Mouse (Mus musculus) G1E (cell line): ENCODE data around the gene Hoxa5. TPM values are rescaled to one million over a fixed set of nuclear protein-coding genes. Genes with fewer than 3 reads are reported as not detected.

Experiments used
- ATAC-seq: 2 replicates; pipeline ENCODE4 v1.8.0; 2016; ENCODE audit warnings: mild to moderate bottlenecking; ENCODE audit not compliant: insufficient number of reproducible peaks, poor library complexity, low FRiP score, severe bottlenecking; ENCODE audit errors: extremely low read depth
- DNase-seq: peaks from one replicate; pipeline ENCODE4 v3.0.0; 2012; ENCODE audit warnings: low spot score
- H3K27me3 ChIP-seq: 2 replicates; pipeline ENCODE4 v1.6.1; 2012; ENCODE audit warnings: mild to moderate bottlenecking, low read length, inconsistent platforms; ENCODE audit not compliant: insufficient read depth
- H3K36me3 ChIP-seq: replicated peaks from 2 replicates; pipeline ENCODE3; 2012; ENCODE audit warnings: mild to moderate bottlenecking, inconsistent platforms
- H3K4me1 ChIP-seq: 2 replicates; pipeline ENCODE4 v1.6.1; 2012; ENCODE audit warnings: low read depth, low read length, inconsistent platforms, mixed read lengths; ENCODE audit not compliant: insufficient read depth
- H3K4me3 ChIP-seq: 2 replicates; pipeline ENCODE4 v1.5.1; 2012; ENCODE audit warnings: low read depth, mild to moderate bottlenecking, inconsistent platforms, low read length, moderate library complexity, mixed read lengths
- H3K9me3 ChIP-seq: replicated peaks from 2 replicates; pipeline ENCODE4 v1.6.1; 2012; ENCODE audit warnings: inconsistent platforms
- CTCF ChIP-seq: IDR thresholded peaks from 2 replicates; pipeline ENCODE4 v1.5.1; 2012; ENCODE audit warnings: low read depth, low read length, inconsistent platforms, mixed read lengths
- GATA1 ChIP-seq: IDR thresholded peaks from 2 replicates; pipeline ENCODE4 v1.6.1; 2012; ENCODE audit warnings: borderline replicate concordance, low read length, inconsistent platforms, mixed read lengths
- GATA2 ChIP-seq: IDR thresholded peaks from 2 replicates; pipeline ENCODE4 v1.6.1; 2012; ENCODE audit warnings: low read depth, low read length, inconsistent platforms, borderline replicate concordance
- POLR2AphosphoS5 ChIP-seq: IDR thresholded peaks from 2 replicates; pipeline ENCODE4 v1.6.1; 2012; ENCODE audit warnings: low read depth, low read length, inconsistent platforms; ENCODE audit not compliant: insufficient replicate concordance
- TAL1 ChIP-seq: conservative IDR thresholded peaks from 2 replicates; pipeline ENCODE4 v1.6.1; 2012; ENCODE audit warnings: low read depth, low read length, inconsistent platforms, mixed read lengths
- polyA plus RNA-seq: library from polyadenylated mRNA; stranded (reverse); fragments of >175 nt; gene quantifications from 2 replicates; pipeline ENCODE4 v1.2.3, GENCODE M21; 2012
- total RNA-seq, 2 experiments: library from RNA; stranded (forward) in 1 of 2; stranded (reverse) in 1 of 2; fragments of 200-1000 nt in 1 of 2; fragments of >200 nt in 1 of 2; fragmentation: Nextera tagmentation in 1 of 2; gene quantifications; 2 replicates each; pipeline ENCODE4 v1.2.3; 2014 to 2017

Hoxa5 gene
- total and polyA plus RNA-seq, 3 experiments: 0.05 TPM; not detected in 2

GRCm38 (mm10) chr6:52245757-52246142, 41.4 kb upstream of the Hoxa5 start, which contains the start of gene Hoxa11:
Gene Hoxa11 (minus strand): TSS chr6:52245810.
- DNase-seq: no peak
- H3K9me3 ChIP-seq: no peaks in the 10 kb centered on the region
- no peak for ATAC-seq
- peaks cover 43% of the 10 kb centered on the region for H3K27me3 ChIP-seq
- H3K4me3 ChIP-seq: no peak within 1 kb of the TSS
- TF ChIP-seq GATA1: no peak
- no peak for TF ChIP-seq TAL1
- TF ChIP-seq CTCF: no peak
- no peak for TF ChIP-seq POLR2AphosphoS5
- no peaks in the 10 kb centered on the region for H3K4me1 ChIP-seq
- H3K36me3 ChIP-seq: no peaks in the 10 kb centered on the region

- ATAC-seq: no peak
- no peaks in the 10 kb centered on the region for H3K36me3 ChIP-seq
- no peaks in the 10 kb centered on the region for H3K4me1 ChIP-seq
- no peak for TF ChIP-seq POLR2AphosphoS5
- TF ChIP-seq CTCF: no peak
- TF ChIP-seq TAL1: no peak
- no peak for TF ChIP-seq GATA2
- TF ChIP-seq GATA1: no peak
- H3K9me3 ChIP-seq: no peaks in the 10 kb centered on the region
- DNase-seq: no peak
- H3K27me3 ChIP-seq: peaks cover 46% of the 10 kb centered on the region
- no peak overlapping the region for H3K4me3 ChIP-seq
Observed at GRCm38 (mm10) chr6:52245040-52245756, 40.8 kb upstream of the Hoxa5 start.

- Histone ChIP-seq H3K27me3 (peaks cover 46% of the 10 kb centered on the region), H3K4me3 (no peak overlapping the region), H3K9me3 (no peaks in the 10 kb centered on the region), H3K36me3 (no peaks in the 10 kb centered on the region), H3K4me1 (no peaks in the 10 kb centered on the region)
- ATAC-seq (no peak), DNase-seq (no peak)
- no peak for TF ChIP-seq GATA1
- no peak for TF ChIP-seq CTCF
- no peak for TF ChIP-seq TAL1
- no peak for TF ChIP-seq POLR2AphosphoS5
Observed at GRCm38 (mm10) chr6:52244471-52245039, 40.2 kb upstream of the Hoxa5 start.

GRCm38 (mm10) chr6:52243681-52244121, 39.3 kb upstream of the Hoxa5 start:
- DNase-seq: no peak
- Histone ChIP-seq H3K4me3 (no peak overlapping the region), H3K4me1 (no peaks in the 10 kb centered on the region), H3K36me3 (no peaks in the 10 kb centered on the region), H3K27me3 (peaks cover 40% of the 10 kb centered on the region), H3K9me3 (no peaks in the 10 kb centered on the region)
- ATAC-seq: no peak
- TF ChIP-seq TAL1 (no peak), POLR2AphosphoS5 (no peak), CTCF (no peak), GATA1 (no peak), GATA2 (no peak)

- TF ChIP-seq TAL1 (no peak), POLR2AphosphoS5 (no peak), GATA2 (no peak), GATA1 (no peak), CTCF (no peak)
- peaks cover 33% of the 10 kb centered on the region for H3K27me3 ChIP-seq
- no peaks in the 10 kb centered on the region for H3K4me1 ChIP-seq
- H3K36me3 ChIP-seq: no peaks in the 10 kb centered on the region
- no peak overlapping the region for H3K4me3 ChIP-seq
- ATAC-seq: no peak
- H3K9me3 ChIP-seq: no peaks in the 10 kb centered on the region
- DNase-seq: no peak
Observed at GRCm38 (mm10) chr6:52242801-52243332, 38.5 kb upstream of the Hoxa5 start.

- ATAC-seq: no peak
- TF ChIP-seq GATA2 (no peak), CTCF (no peak), GATA1 (no peak), TAL1 (no peak), POLR2AphosphoS5 (no peak)
- no peaks in the 10 kb centered on the region for H3K36me3 ChIP-seq
- H3K9me3 ChIP-seq: no peaks in the 10 kb centered on the region
- H3K27me3 ChIP-seq: peaks cover 27% of the 10 kb centered on the region
- H3K4me1 ChIP-seq: no peaks in the 10 kb centered on the region
- DNase-seq: no peak
- no peak overlapping the region for H3K4me3 ChIP-seq
Observed at GRCm38 (mm10) chr6:52241001-52241621, 36.7 kb upstream of the Hoxa5 start.
